30 mouse cellular contexts compared by ENCODE assay signal in genomic region chr7:122184569-122184968, GRCm38 (mm10). TPM values are rescaled to one million over a fixed set of nuclear protein-coding genes. Genes with fewer than 3 reads are reported as not detected.
DNase-seq lines count a peak whose midpoint lies in the region; ATAC-seq and TF ChIP-seq lines count a peak whose summit lies in the region.
"Had no signal": no experiment of that assay in that cellular context is flagged by ENCODE, and none has a peak within 500 bp of the region (broad histone marks: within the 10 kb centered on the region; RNA-seq: fewer than 3 reads in every experiment).

No protein-coding gene starts in this region.

- no peak overlapping the region for H3K27ac ChIP-seq in lung, embryonic 16.5 days (ENCODE audit: low read length)
- H3K27ac ChIP-seq in lung, postnatal 0 days (ENCODE audit: low read length): no peak overlapping the region
- no peak overlapping the region for H3K27ac ChIP-seq in intestine, embryonic 15.5 days
- H3K27ac ChIP-seq in stomach, embryonic 15.5 days: peak overlapping the region; percentile 35; the same call in 1 of the 2 replicates
- H3K27ac ChIP-seq: embryonic facial prominence, embryonic 10.5 days; embryonic facial prominence, embryonic 13.5 days; forebrain, embryonic 12.5 days; forebrain, embryonic 15.5 days; heart, embryonic 10.5 days; heart, embryonic 13.5 days; hindbrain, embryonic 15.5 days had no signal

- H3K9me3 ChIP-seq in lung, embryonic 16.5 days (ENCODE audit: control insufficient read depth, low read length): no peaks in the 10 kb centered on the region
- no peaks in the 10 kb centered on the region for H3K9me3 ChIP-seq in lung, postnatal 0 days (ENCODE audit: low read length)
- no peaks in the 10 kb centered on the region for H3K9me3 ChIP-seq in intestine, embryonic 15.5 days
- H3K9me3 ChIP-seq in stomach, embryonic 15.5 days: no peaks in the 10 kb centered on the region
- H3K9me3 ChIP-seq: embryonic facial prominence, embryonic 10.5 days; embryonic facial prominence, embryonic 13.5 days; forebrain, embryonic 12.5 days; forebrain, embryonic 15.5 days; heart, embryonic 10.5 days; heart, embryonic 13.5 days; hindbrain, embryonic 15.5 days had no signal

- no peak overlapping the region for H3K4me2 ChIP-seq in lung, embryonic 16.5 days (ENCODE audit: low read depth, low read length)
- no peak overlapping the region for H3K4me2 ChIP-seq in lung, postnatal 0 days (replicated peaks; ENCODE audit: low read depth, low read length)
- no peak overlapping the region for H3K4me2 ChIP-seq in intestine, embryonic 15.5 days (replicated peaks)
- H3K4me2 ChIP-seq in stomach, embryonic 15.5 days: peak overlapping the region; percentile 29
- H3K4me2 ChIP-seq: embryonic facial prominence, embryonic 13.5 days; forebrain, embryonic 12.5 days; forebrain, embryonic 15.5 days; heart, embryonic 13.5 days; hindbrain, embryonic 15.5 days had no signal

- TF ChIP-seq CTCF in lung, postnatal 0 days (IDR thresholded peaks at IDR 0.05): no peak

- TF ChIP-seq EP300 in lung, postnatal 0 days (IDR thresholded peaks at IDR 0.05): no peak

- 50% methylated on average over 5 of the region's 5 CpGs for WGBS in lung, embryonic 16.5 days
- WGBS in lung, postnatal 0 days: 44% methylated on average over 5 of the region's 5 CpGs
- WGBS in intestine, embryonic 15.5 days: 48% methylated on average over 5 of the region's 5 CpGs
- 30% methylated on average over 5 of the region's 5 CpGs for WGBS in large intestine, adult 2 months
- 47% methylated on average over 5 of the region's 5 CpGs for WGBS in stomach, embryonic 15.5 days

- H3K4me3 ChIP-seq in lung, embryonic 16.5 days (ENCODE audit: low read length): no peak overlapping the region
- no peak overlapping the region for H3K4me3 ChIP-seq in lung, postnatal 0 days (ENCODE audit: low read depth, low read length)
- no peak overlapping the region for H3K4me3 ChIP-seq in intestine, embryonic 15.5 days (replicated peaks)
- H3K4me3 ChIP-seq in stomach, embryonic 15.5 days (replicated peaks): peak overlapping the region; percentile 9; the same call in 1 of the 2 replicates
- H3K4me3 ChIP-seq: embryonic facial prominence, embryonic 10.5 days; embryonic facial prominence, embryonic 13.5 days; erythroblast, embryonic 14.5 days; forebrain, embryonic 12.5 days; forebrain, embryonic 15.5 days; heart, embryonic 10.5 days; heart, embryonic 13.5 days; hindbrain, embryonic 15.5 days had no signal

- H3K27me3 ChIP-seq in lung, embryonic 16.5 days (ENCODE audit: control insufficient read depth, insufficient read depth, low read depth, low read length): no peaks in the 10 kb centered on the region
- no peaks in the 10 kb centered on the region for H3K27me3 ChIP-seq in lung, postnatal 0 days (replicated peaks; ENCODE audit: insufficient read depth, low read length)
- no peaks in the 10 kb centered on the region for H3K27me3 ChIP-seq in intestine, embryonic 15.5 days (replicated peaks)
- no peaks in the 10 kb centered on the region for H3K27me3 ChIP-seq in stomach, embryonic 15.5 days (replicated peaks)
- H3K27me3 ChIP-seq: embryonic facial prominence, embryonic 13.5 days; forebrain, embryonic 12.5 days; forebrain, embryonic 15.5 days; hindbrain, embryonic 15.5 days had no signal

- H3K4me1 ChIP-seq in lung, embryonic 16.5 days (replicated peaks; ENCODE audit: control insufficient read depth, insufficient read depth, low read length): no peaks in the 10 kb centered on the region
- no peaks in the 10 kb centered on the region for H3K4me1 ChIP-seq in lung, postnatal 0 days (ENCODE audit: insufficient read depth, low read depth, low read length)
- 0 out of 2 replicates have a peak, but pooled peaks cover 8% of the 10 kb centered on the region for H3K4me1 ChIP-seq in intestine, embryonic 15.5 days (replicated peaks)
- H3K4me1 ChIP-seq in stomach, embryonic 15.5 days: peaks cover 4% of the 10 kb centered on the region; the same call in 1 of the 2 replicates
- H3K4me1 ChIP-seq: forebrain, embryonic 15.5 days; heart, embryonic 13.5 days; hindbrain, embryonic 15.5 days had no signal

- no peak overlapping the region for H3K9ac ChIP-seq in lung, embryonic 16.5 days (ENCODE audit: low read length)
- H3K9ac ChIP-seq in lung, postnatal 0 days (replicated peaks; ENCODE audit: low read depth): no peak overlapping the region
- H3K9ac ChIP-seq in intestine, embryonic 15.5 days: no peak overlapping the region
- H3K9ac ChIP-seq in stomach, embryonic 15.5 days: no peak overlapping the region
- H3K9ac ChIP-seq: embryonic facial prominence, embryonic 13.5 days; forebrain, embryonic 12.5 days; forebrain, embryonic 15.5 days; heart, embryonic 13.5 days; hindbrain, embryonic 15.5 days had no signal

- H3K36me3 ChIP-seq in lung, embryonic 16.5 days (ENCODE audit: control insufficient read depth, insufficient read depth, low read length): no peaks in the 10 kb centered on the region
- H3K36me3 ChIP-seq in lung, postnatal 0 days (ENCODE audit: insufficient read depth, low read length): no peaks in the 10 kb centered on the region
- H3K36me3 ChIP-seq in intestine, embryonic 15.5 days: no peaks in the 10 kb centered on the region
- H3K36me3 ChIP-seq in stomach, embryonic 15.5 days: no peaks in the 10 kb centered on the region
- H3K36me3 ChIP-seq: embryonic facial prominence, embryonic 10.5 days; embryonic facial prominence, embryonic 13.5 days; forebrain, embryonic 12.5 days; forebrain, embryonic 15.5 days; heart, embryonic 10.5 days; heart, embryonic 13.5 days; hindbrain, embryonic 15.5 days had no signal

- DNase-seq in lung, postnatal 0 days (ENCODE audit: low spot score): no peak
- DNase-seq in large intestine, adult 2 months (ENCODE audit: low read depth, low spot score): peak; percentile 67
- DNase-seq in adrenal gland, adult (ENCODE audit: inconsistent age in 2 of 2, low spot score in 1 of 2): no peak
- DNase-seq in spleen, adult 12 weeks (ENCODE audit: low spot score): no peak
- DNase-seq: adrenal gland, postnatal 10 days; adrenal gland, postnatal 36 days; cerebellum, adult 11-12 months; cerebellum, adult 8-10 months; cerebellum, postnatal 10 days; cerebellum, postnatal 36 days; embryo, embryonic 11 days; gastrocnemius, postnatal 25 days; heart, adult 18-20 months; heart, postnatal 14 days; heart, postnatal 4 days had no signal

- peak; percentile 71; the same call in 1 of the 2 replicates for ATAC-seq in lung, embryonic 16.5 days (ENCODE audit: low read depth)
- no peak for ATAC-seq in lung, postnatal 0 days
- peak; percentile 65 for ATAC-seq in intestine, embryonic 15.5 days
- peak; percentile 85 for ATAC-seq in stomach, embryonic 15.5 days (ENCODE audit: insufficient read depth, low FRiP score, low read depth)
- no peak for ATAC-seq in monocyte, adult 5-6 weeks (replicated peaks; ENCODE audit: insufficient number of reproducible peaks, low FRiP score, low TSS enrichment, poor library complexity, severe bottlenecking)
- ATAC-seq: activated CD4-positive, CD25-positive, alpha-beta regulatory T cell, adult 4 months; forebrain, embryonic 15.5 days had no signal

RNA-seq across cellular contexts. Expression of gene Ern2, which starts 1.4 kb away (rescaled TPM):
- polyA plus RNA-seq in lung, embryonic 16.5 days (2015; fragmentation: Nextera tagmentation; extraction: Ambion mirVana): 0.34 and 1.2 TPM in 2 replicates
- polyA plus RNA-seq in lung, postnatal 0 days (2015; fragmentation: Nextera tagmentation; extraction: Ambion mirVana): 0.21 TPM in 2 replicates
- 4.8 and 6.2 TPM in 2 replicates for polyA plus RNA-seq in intestine, embryonic 15.5 days (2015; fragmentation: Nextera tagmentation; extraction: Ambion mirVana)
- polyA plus RNA-seq in large intestine, adult 2 months (2012; rRNA removed): 17.4 and 30.3 TPM in 2 replicates
- polyA plus RNA-seq in stomach, embryonic 15.5 days (2015; fragmentation: Nextera tagmentation; extraction: Ambion mirVana): 14.5 and 18.0 TPM in 2 replicates
- not detected in 3 replicates for total RNA-seq in monocyte, adult 5-6 weeks (2017)
- total RNA-seq: ES-E14; gastrocnemius, adult 8-10 months; gastrocnemius, postnatal 25 days; heart, adult 18-20 months; heart, postnatal 14 days; heart, postnatal 4 days had no signal
- polyA plus RNA-seq: activated CD4-positive, CD25-positive, alpha-beta regulatory T cell, adult 4 months; embryonic facial prominence, embryonic 13.5 days; erythroblast, embryonic 14.5 days; heart, embryonic 10.5 days; heart, embryonic 13.5 days had no signal

RNA-seq across cellular contexts. Expression of gene Plk1, which starts 25.3 kb away (rescaled TPM):
- 136 and 146 TPM in 2 replicates for polyA plus RNA-seq in lung, embryonic 16.5 days (2015; fragmentation: Nextera tagmentation; extraction: Ambion mirVana)
- polyA plus RNA-seq in lung, postnatal 0 days (2015; fragmentation: Nextera tagmentation; extraction: Ambion mirVana): 4.6 and 6.5 TPM in 2 replicates
- polyA plus RNA-seq in intestine, embryonic 15.5 days (2015; fragmentation: Nextera tagmentation; extraction: Ambion mirVana): 113 and 122 TPM in 2 replicates
- polyA plus RNA-seq in large intestine, adult 2 months (2012; rRNA removed): 32.2 and 34.9 TPM in 2 replicates
- 106 and 121 TPM in 2 replicates for polyA plus RNA-seq in stomach, embryonic 15.5 days (2015; fragmentation: Nextera tagmentation; extraction: Ambion mirVana)
- 0.21 to 0.68 TPM in 2 of 3 replicates, not detected in the other for total RNA-seq in monocyte, adult 5-6 weeks (2017)

RNA-seq across cellular contexts. Expression of gene Chp2, which starts 34.7 kb away (rescaled TPM):
- polyA plus RNA-seq in lung, embryonic 16.5 days (2015; fragmentation: Nextera tagmentation; extraction: Ambion mirVana): 1.2 and 1.9 TPM in 2 replicates
- 2.0 TPM in 2 replicates for polyA plus RNA-seq in lung, postnatal 0 days (2015; fragmentation: Nextera tagmentation; extraction: Ambion mirVana)
- 5.7 and 5.8 TPM in 2 replicates for polyA plus RNA-seq in intestine, embryonic 15.5 days (2015; fragmentation: Nextera tagmentation; extraction: Ambion mirVana)
- 119 and 275 TPM in 2 replicates for polyA plus RNA-seq in large intestine, adult 2 months (2012; rRNA removed)
- polyA plus RNA-seq in stomach, embryonic 15.5 days (2015; fragmentation: Nextera tagmentation; extraction: Ambion mirVana): 1.8 and 2.2 TPM in 2 replicates
- not detected in 3 replicates for total RNA-seq in monocyte, adult 5-6 weeks (2017)
- total RNA-seq: ES-E14 had no signal
- polyA plus RNA-seq: activated CD4-positive, CD25-positive, alpha-beta regulatory T cell, adult 4 months; embryonic facial prominence, embryonic 10.5 days; embryonic facial prominence, embryonic 13.5 days; erythroblast, embryonic 14.5 days had no signal

RNA-seq across cellular contexts. Expression of gene Dctn5, which starts 51.7 kb away (rescaled TPM):
- polyA plus RNA-seq in lung, embryonic 16.5 days (2015; fragmentation: Nextera tagmentation; extraction: Ambion mirVana): 116 and 117 TPM in 2 replicates
- 72.9 and 79.2 TPM in 2 replicates for polyA plus RNA-seq in lung, postnatal 0 days (2015; fragmentation: Nextera tagmentation; extraction: Ambion mirVana)
- polyA plus RNA-seq in intestine, embryonic 15.5 days (2015; fragmentation: Nextera tagmentation; extraction: Ambion mirVana): 112 and 121 TPM in 2 replicates
- 76.8 and 78.4 TPM in 2 replicates for polyA plus RNA-seq in large intestine, adult 2 months (2012; rRNA removed)
- polyA plus RNA-seq in stomach, embryonic 15.5 days (2015; fragmentation: Nextera tagmentation; extraction: Ambion mirVana): 115 and 118 TPM in 2 replicates
- total RNA-seq in monocyte, adult 5-6 weeks (2017): 61.3 to 87.9 TPM (median 69.1 TPM) in 3 replicates

RNA-seq across cellular contexts. Expression of gene Palb2, which starts 51.8 kb away (rescaled TPM):
- 15.0 and 18.4 TPM in 2 replicates for polyA plus RNA-seq in lung, embryonic 16.5 days (2015; fragmentation: Nextera tagmentation; extraction: Ambion mirVana)
- polyA plus RNA-seq in lung, postnatal 0 days (2015; fragmentation: Nextera tagmentation; extraction: Ambion mirVana): 2.6 and 2.9 TPM in 2 replicates
- 12.2 and 14.4 TPM in 2 replicates for polyA plus RNA-seq in intestine, embryonic 15.5 days (2015; fragmentation: Nextera tagmentation; extraction: Ambion mirVana)
- 2.7 and 4.1 TPM in 2 replicates for polyA plus RNA-seq in large intestine, adult 2 months (2012; rRNA removed)
- 13.8 and 14.7 TPM in 2 replicates for polyA plus RNA-seq in stomach, embryonic 15.5 days (2015; fragmentation: Nextera tagmentation; extraction: Ambion mirVana)
- total RNA-seq in monocyte, adult 5-6 weeks (2017): 1.8 to 10.1 TPM (median 5.8 TPM) in 3 replicates

Comparison
In these comparisons a context has a peak if more than half of its experiments do, and no peak if none do; other contexts are left out.
1. ATAC-seq: peak in lung, embryonic 16.5 days (single experiment), intestine, embryonic 15.5 days (single experiment) and stomach, embryonic 15.5 days (single experiment); none in lung, postnatal 0 days (single experiment) and monocyte, adult 5-6 weeks (single experiment).
2. RNA of gene Chp2, which starts 34.7 kb away (polyA plus RNA-seq): 119 to 275 TPM in large intestine, adult 2 months; 5.7 to 5.8 TPM in intestine, embryonic 15.5 days, 2.0 TPM in lung, postnatal 0 days, 1.8 to 2.2 TPM in stomach, embryonic 15.5 days and 1.2 to 1.9 TPM in lung, embryonic 16.5 days; every median in the first group is over 10 times any median in the second.